Mouse (Mus musculus): ENCODE results near the gene 0610040J01Rik. TPM values are rescaled to one million over a fixed set of nuclear protein-coding genes. Genes with fewer than 3 reads are reported as not detected.

The 0610040J01Rik gene
- total RNA-seq, 2 experiments from 2014 or later = 2.8 to 4.2 TPM

DNA sequence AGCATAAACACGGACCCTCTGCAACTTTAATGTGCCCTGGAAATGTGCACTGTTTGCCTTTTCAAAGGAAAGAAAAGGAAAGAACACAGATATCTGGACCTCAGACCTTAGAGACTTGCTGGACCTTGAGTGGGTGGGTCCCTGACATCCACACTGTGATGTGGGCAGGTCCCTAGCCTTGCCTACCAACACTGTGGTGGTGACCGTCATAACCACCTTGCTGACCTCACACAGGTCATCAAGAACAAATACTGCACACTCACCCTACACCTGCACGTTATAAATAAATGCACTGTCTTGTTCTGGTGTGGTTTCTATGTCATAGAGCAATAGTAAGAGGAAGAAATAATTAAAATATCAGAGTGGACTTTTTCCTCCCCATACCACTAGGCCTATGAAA is 91.2 kb downstream of the 0610040J01Rik start:
- no peak for DNase-seq

DNA sequence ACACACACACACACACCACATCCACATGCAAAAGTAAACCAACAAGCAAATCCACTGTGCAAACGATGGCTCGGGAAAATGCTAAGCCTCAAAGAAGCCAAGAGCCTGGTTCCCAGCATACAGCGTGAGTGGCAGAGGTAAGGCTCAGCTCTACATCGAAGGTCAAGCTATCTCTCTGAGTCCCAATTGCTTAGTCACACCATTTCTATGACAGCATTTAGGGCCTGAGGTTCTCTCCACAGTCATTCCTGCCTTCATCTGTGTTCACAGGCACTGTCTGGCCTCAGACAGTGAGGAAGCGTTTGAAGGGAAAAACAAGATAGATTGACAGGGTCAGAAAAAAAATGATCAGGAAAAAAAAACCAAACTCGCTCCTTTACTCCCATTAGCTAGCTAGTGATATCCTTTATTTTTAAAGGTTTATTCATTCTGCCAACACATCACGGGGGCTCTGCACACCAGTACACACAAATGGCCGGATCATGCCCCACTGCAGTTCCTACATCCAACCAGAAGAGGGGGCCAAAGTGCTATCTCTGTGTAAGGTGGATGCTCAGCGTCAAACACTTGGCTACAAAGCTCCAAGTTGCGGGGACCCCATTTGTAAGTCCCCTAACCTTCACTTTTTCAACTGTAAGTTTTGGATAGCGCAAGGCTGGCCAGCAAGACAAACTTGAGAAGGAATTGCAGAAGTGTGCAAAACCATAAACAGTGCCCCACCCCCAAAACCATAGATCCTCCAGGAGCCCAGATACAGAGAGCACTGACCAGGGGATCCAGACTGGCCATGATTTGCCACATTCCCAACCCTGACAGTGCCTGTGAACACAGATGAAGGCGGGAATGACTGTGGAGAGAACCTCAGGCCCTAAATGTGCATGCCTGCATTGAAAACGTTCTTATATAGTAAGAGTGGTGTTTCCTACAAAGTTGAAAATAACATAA is 94.3 kb downstream of the 0610040J01Rik start:
- DNase-seq = peak; percentile 58

DNA sequence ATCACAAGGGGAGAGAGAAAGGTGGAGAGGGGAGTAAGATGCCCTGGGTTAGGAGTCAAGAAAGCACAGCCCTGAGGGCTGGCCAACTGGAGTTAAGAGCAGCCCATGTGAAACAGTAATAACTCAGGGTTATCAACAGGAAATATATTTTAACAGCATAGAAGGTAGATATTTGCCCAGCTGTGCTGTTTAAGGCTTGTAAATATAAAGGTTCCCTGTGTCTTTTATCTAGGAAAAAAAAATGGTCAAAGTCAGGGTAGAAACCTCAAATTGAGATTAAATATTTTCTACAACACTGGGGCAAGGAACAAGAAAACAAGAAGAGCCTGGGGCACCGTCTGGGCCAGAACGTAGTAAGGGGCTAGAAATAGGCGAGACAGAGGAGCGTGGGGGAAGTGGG is 95.3 kb downstream of the 0610040J01Rik start:
- no peak for DNase-seq

DNA sequence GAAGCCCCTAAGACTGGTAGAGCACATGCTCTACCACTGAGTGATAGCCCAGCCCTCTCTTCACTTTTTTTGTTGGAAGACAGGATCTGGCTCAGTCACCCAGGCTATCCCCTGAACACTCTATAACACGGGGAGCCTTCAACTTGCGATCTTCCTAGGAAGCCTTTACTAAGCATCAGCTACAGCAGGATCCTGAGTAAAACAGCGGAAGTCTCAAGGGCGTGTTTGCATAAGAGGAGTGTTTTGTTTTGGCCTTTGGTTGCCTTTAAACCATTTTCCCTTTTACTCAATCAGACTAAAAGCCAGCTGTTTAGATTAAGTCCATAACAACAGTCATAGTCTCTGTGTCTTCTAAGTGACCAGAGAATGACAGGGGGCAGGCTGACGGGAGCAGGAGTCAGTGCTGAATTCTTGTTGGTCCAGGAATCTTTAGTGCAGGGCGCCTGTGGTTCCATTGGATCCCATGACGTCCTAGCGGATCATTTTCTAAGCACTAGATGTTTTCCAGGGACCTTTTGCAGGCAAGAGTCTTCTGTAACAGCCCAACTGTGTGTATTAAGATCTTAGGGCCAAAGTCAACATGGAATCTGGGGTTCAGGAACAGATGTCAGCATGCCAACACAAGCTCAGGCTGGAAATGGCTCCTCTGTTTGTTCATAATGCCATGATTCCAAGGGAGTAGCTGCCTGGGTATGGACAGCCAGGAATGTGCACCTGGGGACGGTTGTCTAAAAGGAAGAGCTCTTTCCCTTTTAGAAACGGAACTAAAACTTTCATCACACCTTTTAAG is 98.2 kb downstream of the 0610040J01Rik start:
- DNase-seq = no peak

DNA sequence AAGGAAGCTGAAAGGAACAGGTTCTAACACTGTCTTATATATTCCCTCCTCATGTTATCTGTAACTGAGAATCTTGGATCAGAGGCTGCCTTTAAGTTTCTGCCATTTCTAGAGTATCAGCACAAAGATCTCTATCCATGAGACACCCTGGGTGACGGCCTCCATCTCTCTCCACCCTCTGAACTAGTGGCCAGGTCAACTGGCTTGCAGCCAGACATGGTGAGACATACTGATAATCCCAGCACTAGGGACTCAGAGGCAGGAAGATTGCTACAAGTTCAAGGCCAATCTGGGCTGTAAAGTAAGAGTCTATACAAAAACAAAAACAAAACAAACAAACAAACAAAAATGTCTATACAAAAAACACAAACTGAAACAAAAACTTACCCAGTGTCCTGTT is 102.7 kb downstream of the 0610040J01Rik start:
- DNase-seq = no peak

DNA sequence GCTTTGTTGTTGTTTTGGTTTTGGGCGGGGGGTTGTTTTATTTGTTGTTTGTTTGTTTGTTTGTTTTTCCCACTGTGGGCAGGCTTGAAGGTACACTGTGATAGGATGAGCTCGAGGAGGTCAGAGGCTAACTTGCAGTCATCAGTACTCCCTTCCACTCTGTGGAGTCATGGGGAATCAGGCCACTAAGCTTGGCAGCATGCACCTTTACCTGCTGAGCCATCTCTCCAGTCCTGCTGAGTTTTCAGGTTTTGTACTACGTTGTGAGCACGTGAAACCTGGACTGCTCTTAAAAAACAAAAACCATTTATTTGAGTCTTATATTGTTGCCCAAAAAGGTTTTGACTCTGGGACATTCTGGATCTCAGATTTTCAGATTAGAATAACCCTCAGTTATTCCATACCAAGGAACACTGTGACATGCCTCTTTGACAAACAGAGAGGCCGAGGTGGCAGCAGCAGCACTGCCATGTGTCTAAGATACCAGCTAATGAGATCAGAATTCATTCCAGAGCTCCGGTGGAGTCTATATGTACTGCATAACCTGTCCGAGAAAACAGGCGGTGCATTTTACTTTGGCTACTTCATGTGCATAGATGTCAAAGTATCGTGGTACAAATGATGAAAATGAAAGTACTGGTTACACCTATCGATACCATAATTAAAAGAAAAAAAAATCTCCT is 104.4 kb downstream of the 0610040J01Rik start:
- DNase-seq = no peak

DNA sequence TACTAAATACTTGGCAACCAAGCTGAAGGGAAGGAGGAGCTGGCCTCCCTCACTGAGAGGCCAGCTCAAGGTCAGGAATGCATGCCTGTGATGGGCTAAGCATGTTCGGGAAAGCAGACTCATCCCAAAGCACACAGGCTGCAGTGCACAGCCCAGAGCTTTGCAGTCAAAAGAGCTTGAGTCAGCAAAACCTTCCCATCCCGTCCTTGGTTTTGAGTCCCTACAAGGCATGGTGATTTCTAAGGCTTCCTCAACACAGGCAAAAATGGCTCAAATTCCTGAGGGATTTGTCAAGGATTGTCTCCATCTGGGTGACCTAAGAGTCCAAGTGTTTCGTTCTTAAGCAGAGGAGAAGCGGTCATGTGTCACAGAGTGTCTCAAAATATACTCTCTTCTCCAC is 106.0 kb downstream of the 0610040J01Rik start:
- DNase-seq = no peak

DNA sequence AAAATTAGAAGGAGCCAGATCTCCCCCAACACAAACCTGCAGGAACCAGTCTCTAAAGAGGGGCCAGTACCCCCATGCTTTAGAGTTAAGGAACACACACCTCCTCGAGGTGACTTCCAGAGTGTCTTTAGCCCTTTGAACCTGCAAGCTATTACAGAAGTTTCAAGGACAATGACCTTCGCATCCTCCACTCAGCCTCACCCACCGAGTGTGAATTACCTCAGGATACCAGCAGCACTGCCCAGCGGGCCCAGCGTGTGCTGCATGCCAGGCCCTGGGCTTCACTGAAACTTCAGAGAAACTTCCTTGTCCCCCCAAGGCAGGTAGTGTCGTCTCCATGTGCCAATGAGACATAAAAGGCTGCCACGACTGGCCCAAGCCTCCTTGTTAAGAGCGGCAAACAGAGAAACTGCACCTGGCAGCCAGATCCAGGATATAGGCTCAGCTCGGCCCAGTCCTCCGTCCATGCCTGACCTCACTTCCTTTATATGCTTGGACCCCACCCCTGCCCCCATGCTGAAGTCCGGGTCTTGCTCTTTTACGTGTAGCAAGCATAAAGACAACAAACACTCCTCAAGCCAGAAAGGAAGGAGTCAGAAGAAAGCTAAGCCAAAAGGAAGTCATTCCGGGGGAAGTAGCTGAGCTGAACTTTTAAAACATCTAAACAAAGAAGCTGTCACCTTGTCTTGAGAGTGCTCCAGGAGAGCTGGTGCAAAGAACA is 111.3 kb downstream of the 0610040J01Rik start:
- no peak for DNase-seq

DNA sequence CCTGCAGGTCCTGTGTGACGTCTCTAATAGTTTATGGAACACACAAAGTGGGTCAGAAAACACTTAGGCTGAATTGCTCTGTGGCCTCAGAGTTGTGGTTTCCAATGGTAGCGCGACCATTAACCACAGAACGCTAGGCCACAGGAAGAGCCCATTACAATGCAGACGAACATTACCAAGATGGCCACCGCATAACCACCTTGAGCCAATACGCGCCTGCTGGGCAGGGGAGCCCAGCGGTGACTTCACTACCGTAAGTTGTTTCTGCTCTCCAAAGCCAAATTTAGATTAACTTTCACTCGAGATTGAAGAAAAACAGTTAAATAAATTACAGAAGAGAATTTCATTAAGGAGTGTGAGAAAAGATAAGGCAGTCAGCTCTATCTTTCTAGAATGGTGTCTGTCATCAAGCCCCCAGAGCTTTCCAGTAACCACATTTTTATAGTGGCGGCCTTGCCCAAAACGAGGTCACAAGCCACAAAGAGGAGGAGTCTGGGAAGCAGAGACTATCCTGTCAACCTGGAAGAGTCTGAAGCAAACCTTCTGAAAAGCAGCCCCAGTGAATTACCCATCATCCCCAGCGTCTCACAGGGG is 113.0 kb downstream of the 0610040J01Rik start:
- no peak for DNase-seq

DNA sequence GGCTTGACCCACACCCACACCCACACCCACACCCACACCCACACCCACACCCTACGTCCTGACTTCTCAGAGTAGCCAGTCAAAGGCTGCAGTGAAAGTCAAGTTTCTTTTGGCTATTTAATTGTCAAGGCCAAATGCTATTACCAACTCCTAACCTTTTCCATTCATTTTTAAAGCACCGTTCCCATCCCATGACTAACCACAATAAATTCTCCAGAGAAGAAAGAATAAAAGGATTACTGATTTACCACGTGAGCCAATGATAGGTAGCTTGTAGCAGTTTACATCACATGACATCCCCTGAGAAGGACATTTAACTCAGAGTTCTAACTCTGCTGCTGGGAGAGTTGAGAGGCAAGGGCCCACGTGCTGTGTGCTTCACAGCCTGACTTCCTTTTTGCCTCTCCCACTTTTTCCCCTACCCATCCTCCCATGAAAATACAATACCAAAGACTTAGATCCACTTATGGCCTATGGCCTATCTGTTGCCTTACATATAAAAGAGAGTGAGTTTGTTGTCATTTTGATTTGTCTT is 118.7 kb downstream of the 0610040J01Rik start:
- no peak for DNase-seq

DNA sequence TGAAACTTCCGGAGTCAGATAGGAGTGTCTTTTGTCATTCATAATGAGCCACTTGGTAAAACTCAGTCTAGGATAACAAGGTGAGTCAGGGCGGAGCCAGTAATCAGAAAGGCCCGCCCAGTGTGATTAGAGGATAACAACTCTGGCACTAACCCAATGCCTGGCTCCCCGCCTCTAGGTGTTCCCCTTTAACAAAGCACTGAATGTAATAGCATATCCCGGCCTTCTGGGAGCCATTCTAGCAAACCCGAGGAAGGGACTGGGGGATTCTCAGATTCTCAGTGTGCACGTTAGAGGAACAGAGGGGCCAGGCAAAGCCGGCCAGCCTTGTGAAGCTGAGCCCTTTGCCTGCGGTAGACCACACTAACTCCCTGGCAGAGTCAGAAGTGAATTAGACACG is 120.7 kb downstream of the 0610040J01Rik start:
- DNase-seq = no peak

DNA sequence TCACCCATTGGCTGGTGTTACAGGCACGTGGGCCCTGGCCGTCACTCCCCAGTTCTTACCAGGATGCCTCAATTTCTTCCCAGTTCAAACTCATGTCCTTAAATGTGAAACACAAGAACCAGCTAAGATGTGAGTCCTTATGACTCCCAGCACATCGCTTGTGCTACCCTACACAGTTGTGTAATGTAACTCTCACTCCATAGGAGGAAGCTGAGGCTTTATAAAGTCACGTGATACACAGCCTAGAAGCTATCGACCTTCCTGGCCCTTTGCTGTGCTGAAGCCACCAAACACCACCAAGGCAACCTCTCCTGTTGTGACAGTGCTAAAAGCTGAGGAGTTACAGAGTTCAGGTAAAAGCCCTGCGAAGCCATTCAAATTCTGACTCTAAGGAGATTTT is 123.4 kb downstream of the 0610040J01Rik start:
- no peak for DNase-seq

DNA sequence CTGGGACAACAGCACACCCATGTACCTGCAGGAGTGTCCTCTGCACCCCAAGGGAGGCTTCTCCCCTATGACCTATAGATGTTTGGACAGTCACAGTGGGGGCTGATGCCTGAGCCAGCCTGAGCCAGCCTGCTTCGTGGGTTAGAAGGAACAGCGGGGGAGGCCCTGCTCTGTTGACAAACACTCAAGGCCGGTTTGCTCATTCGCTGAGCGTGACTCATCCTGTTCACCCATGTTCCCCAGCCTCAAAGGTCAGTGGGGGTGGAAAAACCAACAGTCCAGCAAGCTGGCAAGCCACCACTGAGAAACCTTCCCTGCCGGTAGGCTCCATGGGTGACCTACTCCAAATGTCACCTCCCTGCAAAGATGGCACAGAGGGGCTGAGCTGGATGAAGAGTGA is 124.6 kb downstream of the 0610040J01Rik start:
- DNase-seq = peak; percentile 41

DNA sequence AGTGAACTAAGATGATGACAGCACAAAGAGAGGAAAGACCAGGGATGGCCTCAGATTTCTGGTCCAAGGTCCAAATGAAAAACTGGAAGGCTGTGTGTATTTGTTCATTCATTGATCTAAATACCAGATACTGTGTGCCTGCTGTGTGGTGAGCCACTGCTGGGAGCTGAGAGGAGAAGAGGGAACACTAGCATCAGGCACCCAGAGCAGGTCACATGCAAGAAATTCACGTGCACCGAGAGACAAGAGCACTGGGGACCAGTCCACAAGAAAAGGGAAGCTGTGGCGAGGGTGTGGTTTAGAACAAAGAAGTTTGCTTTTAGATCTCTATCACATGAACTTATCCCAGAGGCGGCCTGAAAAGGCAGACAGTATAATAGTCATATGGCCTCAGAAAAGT is 126.4 kb downstream of the 0610040J01Rik start:
- peak; percentile 29 for DNase-seq

DNA sequence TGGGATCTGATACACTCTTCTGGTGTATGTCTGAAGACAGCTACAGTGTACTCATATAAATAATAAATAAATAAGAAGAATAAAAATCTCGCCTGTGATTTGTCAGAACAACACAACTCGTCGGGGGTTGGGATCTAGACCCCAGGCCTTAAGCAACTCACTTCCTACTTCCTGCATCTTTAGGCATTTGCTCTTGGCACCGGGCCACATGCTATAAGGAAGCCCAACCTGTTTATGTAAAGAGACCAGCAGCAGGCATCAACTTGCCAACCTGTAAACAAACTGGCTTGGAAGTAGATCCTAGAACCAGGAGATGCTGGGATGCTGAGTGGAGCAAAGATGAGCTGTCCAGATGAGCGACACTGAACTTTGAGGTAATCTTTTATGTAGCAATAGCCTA is 129.7 kb downstream of the 0610040J01Rik start:
- no peak for DNase-seq

DNA sequence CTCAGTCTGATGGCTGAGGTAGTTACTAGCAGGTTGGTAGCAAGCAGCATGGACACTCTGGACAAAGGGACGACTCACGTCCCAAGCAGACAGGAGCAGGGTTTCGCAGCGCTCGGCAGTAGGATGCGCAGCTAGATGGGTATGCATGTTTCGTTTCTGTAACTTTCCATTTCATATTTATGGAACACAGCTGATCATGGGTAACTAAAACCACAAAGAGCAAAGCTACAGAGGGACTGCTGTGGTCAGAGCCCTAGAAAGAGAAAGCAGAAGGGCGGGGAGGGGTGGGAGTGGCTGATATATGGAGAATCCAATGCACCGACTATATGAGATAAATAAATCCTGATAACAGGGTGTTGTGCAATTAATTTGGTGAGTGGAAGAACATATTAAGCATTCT is 131.1 kb downstream of the 0610040J01Rik start:
- no peak for DNase-seq

DNA sequence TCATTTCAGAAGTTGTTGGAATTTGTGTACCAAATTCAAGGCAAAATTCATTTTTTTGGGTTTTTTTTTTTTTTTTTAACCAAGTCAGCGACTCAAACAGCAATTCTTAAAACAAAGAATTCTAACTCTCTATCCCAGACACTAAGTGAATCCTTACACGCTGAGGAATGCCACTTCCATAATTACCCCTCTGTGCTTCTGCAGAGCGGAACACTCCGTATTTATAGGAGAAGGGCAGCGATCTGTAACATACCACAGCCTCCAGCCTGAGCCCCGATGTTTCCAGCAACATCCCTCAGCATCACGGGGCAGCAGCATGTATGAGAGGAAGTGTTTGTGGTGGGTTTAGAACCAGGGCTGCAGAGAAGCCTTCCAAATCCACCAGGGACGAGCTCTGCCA is 135.4 kb downstream of the 0610040J01Rik start:
- no peak for DNase-seq

DNA sequence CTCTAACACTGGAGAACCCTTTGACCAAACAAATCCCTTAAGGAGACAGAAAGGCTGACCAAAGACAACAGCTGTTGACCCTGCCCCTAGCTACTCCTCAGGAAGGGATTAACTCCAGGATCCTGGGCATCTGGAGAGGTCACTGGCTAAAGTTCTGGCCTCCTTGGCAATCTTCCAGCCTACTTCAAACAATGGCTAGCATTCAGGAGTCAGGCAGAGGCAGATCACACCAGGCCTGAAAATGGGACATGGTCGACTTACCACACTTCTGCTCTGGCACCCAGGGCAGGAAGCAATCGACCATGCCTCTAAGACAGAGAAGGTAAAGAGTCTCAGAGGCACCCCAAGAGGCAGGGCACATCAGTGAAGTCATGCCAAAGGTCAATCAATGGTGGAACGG is 137.0 kb downstream of the 0610040J01Rik start:
- DNase-seq = no peak

All from gastrocnemius, postnatal 25 days (tissue).